Mouse (Mus musculus): ENCODE results near the gene Disc1. TPM values are rescaled to one million over a fixed set of nuclear protein-coding genes. Genes with fewer than 3 reads are reported as not detected.
A peak's percentile ranks its signal among the peaks of the same experiment; 100 is the strongest.

Disc1 gene
- total and polyA plus RNA-seq, 3 experiments, result 0.75 to 2.2 TPM; not detected in 1

- no peak for TF ChIP-seq JUND (IDR thresholded peaks at IDR 0.05; ENCODE audit: low read depth, low read length)
- peak; percentile 66 for TF ChIP-seq ZC3H11A (IDR thresholded peaks at IDR 0.05; ENCODE audit: low read depth, low read length)
- no peak for TF ChIP-seq CHD2 (IDR thresholded peaks at IDR 0.05; ENCODE audit: low read length)
- TF ChIP-seq ZNF384 (IDR thresholded peaks at IDR 0.05; ENCODE audit: low read depth, low read length), result no peak
These were observed 111.8 kb downstream of the Disc1 start (continued) for GRCm38 (mm10) chr8:125165505-125166446.

GRCm38 (mm10) chr8:125166545-125166944 is 112.5 kb downstream of the Disc1 start:
- no peaks in the 10 kb centered on the region for H3K79me2 ChIP-seq (ENCODE audit: control insufficient read depth, insufficient read depth, low read length, poor library complexity)
- no peak for DNase-seq (ENCODE audit: low read depth, low spot score)
- H3K9me3 ChIP-seq (replicated peaks; ENCODE audit: insufficient read depth, low read length), result no peaks in the 10 kb centered on the region
- H3K36me3 ChIP-seq (ENCODE audit: control insufficient read depth in 1 of 2, insufficient read depth in 2 of 2, low read length in 2 of 2), result no peaks in the 10 kb centered on the region
- no peak overlapping the region for H3K27ac ChIP-seq (ENCODE audit: control insufficient read depth, low read depth, low read length)
- TF ChIP-seq RAD21 (IDR thresholded peaks at IDR 0.05; ENCODE audit: low read depth, low read length) (no peak), SIN3A (IDR thresholded peaks at IDR 0.05; ENCODE audit: low read length) (no peak), HCFC1 (IDR thresholded peaks at IDR 0.05; ENCODE audit: low read depth, low read length) (no peak)
- no peaks in the 10 kb centered on the region for H3K4me1 ChIP-seq (ENCODE audit: control insufficient read depth in 1 of 2, insufficient read depth in 2 of 2, low read length in 2 of 2)
- no peaks in the 10 kb centered on the region for H3K27me3 ChIP-seq (ENCODE audit: control insufficient read depth in 1 of 2, insufficient read depth in 2 of 2, low read length in 2 of 2)
- no peak overlapping the region for H3K4me3 ChIP-seq (ENCODE audit: control insufficient read depth in 1 of 2, insufficient read depth in 1 of 2, low read depth in 2 of 2, low read length in 2 of 2)
- H3K9ac ChIP-seq (ENCODE audit: control insufficient read depth, low read depth, low read length, poor library complexity, severe bottlenecking), result no peak overlapping the region

- H3K4me1 ChIP-seq (ENCODE audit: control insufficient read depth in 1 of 2, insufficient read depth in 2 of 2, low read length in 2 of 2), result no peaks in the 10 kb centered on the region
- DNase-seq (ENCODE audit: low read depth, low spot score), result no peak
- no peak overlapping the region for H3K4me3 ChIP-seq (ENCODE audit: control insufficient read depth in 1 of 2, insufficient read depth in 1 of 2, low read depth in 2 of 2, low read length in 2 of 2)
- no peak overlapping the region for H3K27ac ChIP-seq (ENCODE audit: control insufficient read depth, low read depth, low read length)
- TF ChIP-seq NELFE (IDR thresholded peaks at IDR 0.05; ENCODE audit: low read depth, low read length), result no peak
- no peak for TF ChIP-seq UBTF (IDR thresholded peaks at IDR 0.05; ENCODE audit: borderline replicate concordance, insufficient read depth, low read depth, low read length)
- TF ChIP-seq MAX (IDR thresholded peaks at IDR 0.05; ENCODE audit: low read length), result no peak
- TF ChIP-seq ETS1 (IDR thresholded peaks at IDR 0.05; ENCODE audit: low read depth, low read length), result no peak
- H3K27me3 ChIP-seq (ENCODE audit: control insufficient read depth in 1 of 2, insufficient read depth in 2 of 2, low read length in 2 of 2), result no peaks in the 10 kb centered on the region
- H3K36me3 ChIP-seq (ENCODE audit: control insufficient read depth in 1 of 2, insufficient read depth in 2 of 2, low read length in 2 of 2), result no peaks in the 10 kb centered on the region
- no peaks in the 10 kb centered on the region for H3K79me2 ChIP-seq (ENCODE audit: control insufficient read depth, insufficient read depth, low read length, poor library complexity)
- H3K9me3 ChIP-seq (replicated peaks; ENCODE audit: insufficient read depth, low read length), result no peaks in the 10 kb centered on the region
- H3K9ac ChIP-seq (ENCODE audit: control insufficient read depth, low read depth, low read length, poor library complexity, severe bottlenecking), result no peak overlapping the region
These were observed 113.0 kb downstream of the Disc1 start for GRCm38 (mm10) chr8:125166988-125167387.

- Histone ChIP-seq H3K27me3 (ENCODE audit: control insufficient read depth in 1 of 2, insufficient read depth in 2 of 2, low read length in 2 of 2) (no peaks in the 10 kb centered on the region), H3K27ac (ENCODE audit: control insufficient read depth, low read depth, low read length) (no peak overlapping the region), H3K4me1 (ENCODE audit: control insufficient read depth in 1 of 2, insufficient read depth in 2 of 2, low read length in 2 of 2) (no peaks in the 10 kb centered on the region), H3K79me2 (ENCODE audit: control insufficient read depth, insufficient read depth, low read length, poor library complexity) (no peaks in the 10 kb centered on the region), H3K4me3 (ENCODE audit: control insufficient read depth in 1 of 2, insufficient read depth in 1 of 2, low read depth in 2 of 2, low read length in 2 of 2) (no peak overlapping the region), H3K9ac (ENCODE audit: control insufficient read depth, low read depth, low read length, poor library complexity, severe bottlenecking) (no peak overlapping the region), H3K36me3 (ENCODE audit: control insufficient read depth in 1 of 2, insufficient read depth in 2 of 2, low read length in 2 of 2) (no peaks in the 10 kb centered on the region), H3K9me3 (replicated peaks; ENCODE audit: insufficient read depth, low read length) (no peaks in the 10 kb centered on the region)
- no peak for DNase-seq (ENCODE audit: low read depth, low spot score)
- TF ChIP-seq MAX (IDR thresholded peaks at IDR 0.05; ENCODE audit: low read length) (no peak), MAZ (IDR thresholded peaks at IDR 0.05; ENCODE audit: low read depth, low read length) (no peak), UBTF (IDR thresholded peaks at IDR 0.05; ENCODE audit: borderline replicate concordance, insufficient read depth, low read depth, low read length) (no peak), GATA1 (IDR thresholded peaks at IDR 0.05; ENCODE audit: low read depth, low read length) (no peak), ZC3H11A (IDR thresholded peaks at IDR 0.05; ENCODE audit: low read depth, low read length) (no peak), CHD2 (IDR thresholded peaks at IDR 0.05; ENCODE audit: low read length) (no peak), CTCF (IDR thresholded peaks at IDR 0.05 in 2 of 3, conservative IDR thresholded peaks at IDR 0.05 in 1 of 3; ENCODE audit: control insufficient read depth in 1 of 3, insufficient read depth in 1 of 3, low read depth in 2 of 3, low read length in 3 of 3, poor library complexity in 1 of 3, severe bottlenecking in 1 of 3) (no peak), MXI1 (IDR thresholded peaks at IDR 0.05; ENCODE audit: low read depth, low read length) (no peak), NRF1 (IDR thresholded peaks at IDR 0.05; ENCODE audit: insufficient read depth, low read depth, low read length, poor library complexity, severe bottlenecking) (no peak), POLR2AphosphoS5 (IDR thresholded peaks at IDR 0.05; ENCODE audit: borderline replicate concordance, low read depth, low read length) (no peak), ELF1 (IDR thresholded peaks at IDR 0.05; ENCODE audit: low read depth, low read length) (no peak), TBP (IDR thresholded peaks at IDR 0.05; ENCODE audit: low read depth, low read length) (no peak), NELFE (IDR thresholded peaks at IDR 0.05; ENCODE audit: low read depth, low read length) (no peak), BHLHE40 (IDR thresholded peaks at IDR 0.05; ENCODE audit: borderline replicate concordance, low read depth, low read length) (no peak), JUND (IDR thresholded peaks at IDR 0.05; ENCODE audit: low read depth, low read length) (no peak), ETS1 (IDR thresholded peaks at IDR 0.05; ENCODE audit: low read depth, low read length) (no peak), MEF2A (IDR thresholded peaks at IDR 0.05; ENCODE audit: extremely low read depth, insufficient replicate concordance, low read depth, low read length, poor library complexity, severe bottlenecking) (no peak)
These were observed 115.6 kb downstream of the Disc1 start for GRCm38 (mm10) chr8:125169628-125170027.
